Mouse (Mus musculus): ENCODE results near the gene Supt20.

The Supt20 gene

GRCm38 (mm10) chr3:54692202-54693055, at the start of gene Supt20:
Gene Supt20 (plus strand): TSS chr3:54692807.
- DNase-seq (ENCODE audit: low read depth, low spot score): peak; percentile 97

DNA sequence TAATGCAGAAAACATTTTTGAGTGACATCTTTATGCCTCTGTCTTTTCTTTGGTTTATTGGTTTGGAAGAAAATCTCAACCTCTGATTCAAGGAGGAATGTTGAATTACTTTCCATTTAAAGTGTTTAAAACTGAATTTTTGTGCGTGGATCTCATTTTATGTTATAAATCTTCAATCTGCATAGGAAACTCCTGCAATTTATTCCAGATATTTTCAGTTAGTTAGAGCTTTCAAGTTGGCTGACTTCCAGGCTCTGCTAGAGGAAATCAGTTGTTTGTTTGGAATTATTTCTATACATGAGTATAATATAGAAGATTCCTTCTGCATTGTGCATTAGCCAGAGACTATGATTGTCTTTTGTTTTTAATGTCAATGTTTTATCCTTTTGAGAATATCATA, 49.8 kb upstream of the Supt20 start:
- DNase-seq (ENCODE audit: low read depth, low spot score): no peak

DNA sequence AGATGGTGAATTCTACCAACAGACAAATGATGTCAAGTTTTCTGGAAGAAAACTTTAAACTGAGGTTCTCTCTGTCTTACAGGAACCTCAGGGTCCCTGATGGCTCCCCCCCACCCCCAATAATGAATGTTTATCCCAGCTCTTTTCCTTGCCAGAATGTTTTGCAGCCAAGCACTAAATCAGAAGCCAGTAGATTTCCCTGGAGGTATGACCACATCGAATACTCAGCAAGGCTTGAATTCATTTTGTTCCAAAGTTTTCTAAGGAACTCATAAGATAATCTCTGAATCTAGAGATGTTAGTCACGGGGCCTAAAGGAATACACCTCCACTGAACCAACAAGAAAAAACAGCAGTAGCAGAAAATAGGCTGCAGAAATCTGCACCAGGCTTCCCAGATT, 45.0 kb upstream of the Supt20 start:
- DNase-seq (ENCODE audit: low read depth, low spot score): no peak

DNA sequence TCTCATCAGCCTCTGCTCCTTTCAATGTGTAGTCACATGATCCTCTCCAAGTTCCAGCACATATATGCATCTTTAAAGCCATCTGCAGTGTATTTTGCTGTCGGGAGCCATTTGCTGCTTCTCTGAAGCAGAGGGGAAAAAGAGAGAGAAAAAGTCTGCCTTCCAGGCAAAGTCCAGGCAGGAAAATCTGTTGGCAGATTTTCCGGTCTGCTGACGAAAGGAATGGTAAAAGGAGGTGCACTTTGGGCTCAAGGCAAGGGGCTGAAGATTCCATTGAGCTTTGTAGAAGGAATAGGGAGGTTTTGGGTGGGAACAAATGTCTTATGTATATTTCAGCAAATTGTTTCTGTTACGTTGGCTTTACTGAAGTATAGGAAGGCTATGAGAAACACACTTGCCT, 41.0 kb upstream of the Supt20 start:
- DNase-seq (ENCODE audit: low read depth, low spot score): no peak

DNA sequence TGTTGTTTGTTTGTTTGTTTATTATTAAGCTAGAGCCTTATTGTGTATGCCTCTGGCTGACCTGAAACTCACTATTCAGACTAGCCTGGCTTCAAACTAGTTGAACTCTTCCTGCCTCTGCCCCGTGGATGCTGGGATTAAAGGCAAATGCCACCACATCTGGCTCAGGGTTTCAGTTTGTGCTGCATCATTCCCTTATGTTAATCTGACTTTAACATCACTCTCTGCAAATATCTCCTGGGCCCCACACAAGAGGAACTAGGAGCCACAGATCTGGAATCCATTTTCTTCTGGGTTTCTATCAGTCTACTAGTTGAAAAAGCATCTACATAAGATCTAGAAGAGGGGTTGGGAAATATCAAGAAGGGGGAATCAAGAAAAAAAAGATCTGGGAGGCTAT, 38.4 kb upstream of the Supt20 start:
- no peak for DNase-seq (ENCODE audit: low read depth, low spot score)

- DNase-seq (ENCODE audit: low read depth, low spot score): no peak
Observed at GRCm38 (mm10) chr3:54657090-54657489, 35.5 kb upstream of the Supt20 start.

- no peak for DNase-seq (ENCODE audit: low read depth, low spot score)
Observed at GRCm38 (mm10) chr3:54657888-54658626, 34.5 kb upstream of the Supt20 start.

DNA sequence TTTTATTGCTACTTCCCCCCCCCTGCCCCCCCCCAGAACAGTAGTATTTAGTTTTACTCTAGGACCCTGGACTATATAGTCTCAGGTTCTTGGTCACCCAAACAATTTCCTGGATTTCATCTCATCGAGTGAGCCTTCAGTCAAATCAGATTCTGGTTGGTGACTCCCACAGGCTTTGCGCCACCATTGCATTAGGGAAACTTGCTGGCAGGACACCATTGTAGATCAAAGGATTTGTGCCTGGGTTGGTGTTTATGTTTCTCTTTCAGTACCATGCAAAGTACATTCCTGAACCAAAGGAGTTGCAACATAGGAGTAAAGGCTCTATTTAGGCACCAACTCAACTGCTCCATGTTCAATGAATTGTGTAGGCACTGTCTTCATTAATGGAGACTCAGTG, 32.9 kb upstream of the Supt20 start:
- DNase-seq (ENCODE audit: low read depth, low spot score): no peak

- DNase-seq (ENCODE audit: low read depth, low spot score): no peak
Observed at GRCm38 (mm10) chr3:54662411-54662810, 30.2 kb upstream of the Supt20 start.

DNA sequence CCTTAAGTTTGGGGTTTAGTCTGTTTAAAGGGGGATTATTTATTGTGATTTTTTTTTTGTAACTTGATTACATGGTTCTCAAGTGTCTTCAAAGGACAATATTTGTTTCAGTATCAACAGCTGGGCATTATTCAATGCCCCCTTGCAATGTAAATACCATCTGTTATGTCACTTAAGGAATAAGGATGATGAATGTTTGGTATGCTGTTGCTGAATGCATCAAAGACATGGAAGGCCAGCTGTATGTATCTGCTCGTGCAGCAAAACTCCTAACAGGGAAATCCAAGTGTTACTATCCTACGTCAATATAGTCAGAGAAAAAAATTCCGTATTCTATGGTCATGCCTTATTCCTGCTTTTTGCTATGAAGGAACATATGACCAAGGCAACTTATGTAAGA, 24.5 kb upstream of the Supt20 start:
- no peak for DNase-seq (ENCODE audit: low read depth, low spot score)

- no peak for DNase-seq (ENCODE audit: low read depth, low spot score)
Observed at GRCm38 (mm10) chr3:54668722-54669121, 23.9 kb upstream of the Supt20 start.

- DNase-seq (ENCODE audit: low read depth, low spot score): peak; percentile 22
Observed at GRCm38 (mm10) chr3:54669559-54669958, 23.0 kb upstream of the Supt20 start.

GRCm38 (mm10) chr3:54672111-54672510, 20.5 kb upstream of the Supt20 start:
- DNase-seq (ENCODE audit: low read depth, low spot score): no peak

DNA sequence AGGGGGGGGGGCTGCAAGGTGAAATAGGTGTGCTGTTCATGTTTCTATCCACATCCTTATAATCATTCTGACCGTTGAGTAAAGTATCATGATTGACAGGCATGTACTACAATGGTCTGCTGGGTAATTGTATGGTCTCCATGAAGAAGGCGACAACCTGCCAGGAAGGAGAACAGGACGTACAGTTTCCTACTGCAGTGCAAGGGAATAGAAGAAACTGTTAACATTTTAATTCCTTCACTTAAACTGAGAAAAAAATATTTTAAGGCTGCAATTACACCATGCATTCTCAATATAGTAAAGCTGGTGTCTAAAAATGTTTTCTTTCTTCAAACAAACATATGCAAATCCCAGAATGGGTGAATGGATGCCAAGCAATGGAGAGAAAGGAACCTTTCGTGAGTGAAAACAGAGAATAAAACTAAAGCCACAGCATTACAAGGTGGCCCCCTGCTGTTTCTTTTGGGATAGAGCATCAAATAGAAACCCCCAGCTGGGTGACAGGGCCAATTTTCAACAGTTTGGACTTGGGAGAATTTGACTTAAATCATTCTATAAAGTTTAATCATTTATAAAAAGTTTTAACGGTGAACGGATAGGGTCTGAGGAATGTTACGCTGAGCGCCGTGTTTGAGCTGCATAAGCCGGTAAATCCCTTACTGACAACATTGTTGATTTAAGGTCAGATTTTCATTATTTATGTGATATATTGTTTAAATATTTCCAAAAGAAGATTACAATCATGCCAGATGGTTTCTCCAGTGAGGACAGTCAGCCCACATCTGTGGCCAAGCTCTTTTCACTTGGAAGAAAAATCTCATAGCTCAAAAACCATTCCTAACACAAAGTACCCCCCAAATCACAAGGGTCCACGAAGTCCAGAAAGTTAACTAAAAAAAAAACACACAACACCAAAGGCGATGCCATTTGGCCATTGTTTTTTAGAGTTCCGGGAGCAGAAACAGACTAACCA, 19.8 kb upstream of the Supt20 start:
- peak; percentile 24 for DNase-seq (ENCODE audit: low read depth, low spot score)

GRCm38 (mm10) chr3:54676818-54677217, 15.8 kb upstream of the Supt20 start:
- DNase-seq (ENCODE audit: low read depth, low spot score): no peak

- no peak for DNase-seq (ENCODE audit: low read depth, low spot score)
Observed at GRCm38 (mm10) chr3:54681310-54682204, 11.1 kb upstream of the Supt20 start.

DNA sequence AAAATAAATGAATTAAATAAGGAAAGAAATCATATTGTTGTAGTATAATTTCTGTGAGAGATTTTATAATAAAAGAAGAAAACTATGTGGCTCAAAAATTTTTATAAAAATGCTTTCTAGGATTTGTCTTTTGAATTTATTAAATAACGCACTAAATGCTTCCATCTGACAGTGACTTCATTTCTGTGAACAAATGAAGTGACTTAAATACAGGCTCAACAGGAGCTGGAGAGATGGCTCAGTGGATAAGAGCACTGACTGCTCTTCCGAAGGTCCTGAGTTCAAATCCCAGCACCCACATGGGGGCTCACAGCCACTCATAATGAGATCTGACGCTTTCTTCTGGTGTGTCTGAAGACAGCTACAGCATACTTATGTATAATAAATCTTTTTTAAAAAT, 7.4 kb upstream of the Supt20 start:
- DNase-seq (ENCODE audit: low read depth, low spot score): no peak

GRCm38 (mm10) chr3:54687245-54687644, 5.4 kb upstream of the Supt20 start:
- DNase-seq (ENCODE audit: low read depth, low spot score): no peak

DNA sequence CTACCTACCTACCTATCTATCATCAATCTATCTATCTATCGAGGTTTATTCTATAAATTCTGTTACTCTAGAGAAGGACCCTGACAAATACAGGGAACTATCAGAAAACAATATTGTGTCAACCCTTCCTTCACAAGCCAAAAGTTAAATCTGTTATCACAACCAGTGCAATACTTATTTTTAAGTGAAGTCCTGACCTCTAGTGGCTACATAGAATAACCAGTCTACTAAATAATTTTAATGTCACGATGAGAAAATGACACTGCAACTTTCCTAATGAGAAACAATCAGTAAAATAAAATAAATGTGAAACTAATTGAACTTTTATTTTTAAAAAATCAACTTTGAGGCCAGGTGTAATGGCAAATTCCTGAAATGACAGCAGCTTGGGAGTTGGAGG, 3.5 kb upstream of the Supt20 start:
- peak; percentile 30 for DNase-seq (ENCODE audit: low read depth, low spot score)

GRCm38 (mm10) chr3:54693056-54693415, 429 bp downstream of the Supt20 start:
- DNase-seq (ENCODE audit: low read depth, low spot score): no peak

DNA sequence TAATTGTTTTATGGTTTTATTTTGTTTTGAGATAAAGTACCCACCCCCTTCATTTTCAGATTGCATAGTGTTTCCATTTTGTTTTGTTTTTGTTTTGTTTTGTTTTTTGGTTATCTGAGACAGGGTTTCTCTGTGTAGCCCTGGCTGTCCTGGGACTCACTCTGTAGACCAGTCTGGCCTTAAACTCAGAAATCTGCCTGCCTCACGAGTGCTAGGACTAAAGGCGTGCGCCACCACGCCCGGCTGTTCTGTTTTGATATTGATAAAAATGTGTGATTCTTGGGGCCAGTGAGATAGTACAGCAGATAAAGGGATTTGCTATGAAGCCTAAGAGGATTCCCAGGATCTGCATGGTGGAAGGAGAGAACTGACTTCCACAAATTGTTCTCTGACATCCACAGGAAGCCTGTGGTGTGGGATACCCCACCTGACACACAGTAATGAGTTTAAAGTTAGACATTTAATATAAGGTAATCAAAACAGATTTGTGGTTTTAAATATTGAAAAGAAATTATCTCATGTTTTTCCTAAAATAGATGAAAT, 7.2 kb downstream of the Supt20 start:
- no peak for DNase-seq (ENCODE audit: low read depth, low spot score)

Measured in CD4-positive helper T cell, adult 2 months (primary cell).